Comparison of ENCODE assay signal across 7 mouse cellular contexts in the genomic region with DNA sequence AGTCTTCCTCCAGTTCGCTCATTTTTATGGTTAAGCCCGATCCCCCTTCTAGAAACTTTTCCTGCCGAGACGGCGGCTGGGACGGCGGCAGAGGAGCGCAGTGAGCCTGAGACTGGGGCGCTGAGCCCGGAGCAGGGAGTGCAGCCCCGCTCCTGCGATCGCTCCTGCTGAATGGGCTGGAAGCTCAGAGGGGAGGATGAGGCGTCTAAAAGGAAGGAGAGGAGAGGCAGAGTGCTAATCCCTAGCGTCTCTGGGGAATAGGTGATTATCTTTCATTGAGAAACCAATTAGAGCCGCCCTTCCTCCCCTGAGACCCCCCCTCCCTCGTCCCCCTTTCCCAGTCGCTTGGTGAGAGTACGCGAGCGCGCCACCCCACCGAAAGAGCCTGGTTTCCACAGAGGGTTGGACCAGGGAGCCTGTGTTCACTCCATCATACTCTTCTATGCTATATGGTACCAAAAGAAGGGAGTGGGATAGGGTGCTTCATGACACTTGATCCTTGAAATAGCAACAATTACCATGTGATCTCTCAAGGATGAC. TPM values are rescaled to one million over a fixed set of nuclear protein-coding genes. Genes with fewer than 3 reads are reported as not detected.
DNase-seq lines count a peak whose midpoint lies in the region; ATAC-seq and TF ChIP-seq lines count a peak whose summit lies in the region.

A gene (minus strand): TSS at position 233 of the 540 bp plus-strand sequence.

- DNase-seq in 416B (ENCODE audit: low read depth) (peak; percentile 35), ES-E14 (ENCODE audit: low read depth, low spot score) (peak; percentile 24)
- peak; percentile 65 to 71 for DNase-seq in kidney, postnatal 4 days
- DNase-seq in lung, postnatal 14 days: peak; percentile 37
- peak; percentile 36 for DNase-seq in stomach, postnatal 0 days (ENCODE audit: low spot score)

- H3K36me3 ChIP-seq in ES-E14 (ENCODE audit: control insufficient read depth, insufficient read depth, low read length, poor library complexity, severe bottlenecking): no peaks in the 10 kb centered on the region
- H3K36me3 ChIP-seq in embryonic facial prominence, embryonic 15.5 days: no peaks in the 10 kb centered on the region
- H3K36me3 ChIP-seq in heart, embryonic 15.5 days: no peaks in the 10 kb centered on the region
- no peaks in the 10 kb centered on the region for H3K36me3 ChIP-seq in stomach, postnatal 0 days (ENCODE audit: control insufficient read depth, insufficient read depth, low read length)

- under 1% methylated on average over 23 of the region's 23 CpGs for WGBS in embryonic facial prominence, embryonic 15.5 days
- under 1% methylated on average over 23 of the region's 23 CpGs for WGBS in heart, embryonic 15.5 days
- WGBS in stomach, postnatal 0 days: 0% methylated on average over 23 of the region's 23 CpGs

- H3K4me2 ChIP-seq in embryonic facial prominence, embryonic 15.5 days (replicated peaks): peak within 1 kb of the TSS; percentile 98
- peak within 1 kb of the TSS; percentile 85 for H3K4me2 ChIP-seq in heart, embryonic 15.5 days
- peak within 1 kb of the TSS; percentile 83 for H3K4me2 ChIP-seq in stomach, postnatal 0 days (replicated peaks; ENCODE audit: low read depth)

- in situ Hi-C loops in ES-E14 (cut with MboI; ENCODE audit: low sequenced_read_pairs in 2 of 2, unreplicated experiment in 2 of 2): loop anchor here in 1 of 2 experiments (25.0 kb wide), 1 partner anchor 1103 kb away; no protein-coding TSS in a partner anchor

- no peak for TF ChIP-seq CTCF in stomach, postnatal 0 days (IDR thresholded peaks at IDR 0.05; ENCODE audit: low read depth)

- TF ChIP-seq EP300 in stomach, postnatal 0 days (optimal IDR thresholded peaks at IDR 0.05): no peak

- peak within 1 kb of the TSS; percentile 62 for H3K9ac ChIP-seq in ES-E14 (ENCODE audit: insufficient read depth, low read depth, low read length, poor library complexity, severe bottlenecking)
- peak within 1 kb of the TSS; percentile 26 for H3K9ac ChIP-seq in embryonic facial prominence, embryonic 15.5 days
- peak within 1 kb of the TSS; percentile 84 for H3K9ac ChIP-seq in heart, embryonic 15.5 days
- H3K9ac ChIP-seq in stomach, postnatal 0 days (ENCODE audit: low read length): peak within 1 kb of the TSS; percentile 56

- no peak within 1 kb of the TSS for H3K27ac ChIP-seq in ES-E14 (ENCODE audit: insufficient read depth, low read depth, low read length, poor library complexity, severe bottlenecking)
- H3K27ac ChIP-seq in embryonic facial prominence, embryonic 15.5 days (replicated peaks): peak within 1 kb of the TSS; percentile 51; the same call in 1 of the 2 replicates
- peak within 1 kb of the TSS; percentile 95 for H3K27ac ChIP-seq in heart, embryonic 15.5 days
- H3K27ac ChIP-seq in stomach, postnatal 0 days (replicated peaks): peak within 1 kb of the TSS; percentile 59

- peaks cover 0 to 3% of the 10 kb centered on the region in 2 experiments; a peak in 1 of 4 replicates for H3K4me1 ChIP-seq in ES-E14 (ENCODE audit: control insufficient read depth in 2 of 2, insufficient read depth in 2 of 2, low read length in 2 of 2, poor library complexity in 1 of 2)
- peaks cover 30% of the 10 kb centered on the region for H3K4me1 ChIP-seq in embryonic facial prominence, embryonic 15.5 days
- peaks cover 19% of the 10 kb centered on the region for H3K4me1 ChIP-seq in heart, embryonic 15.5 days (replicated peaks)
- 0 out of 2 replicates have a peak, but pooled peaks cover 2% of the 10 kb centered on the region for H3K4me1 ChIP-seq in stomach, postnatal 0 days (replicated peaks; ENCODE audit: control insufficient read depth, insufficient read depth)

- no peaks in the 10 kb centered on the region for H3K9me3 ChIP-seq in ES-E14 (ENCODE audit: control insufficient read depth, insufficient read depth, low read depth, low read length)
- H3K9me3 ChIP-seq in embryonic facial prominence, embryonic 15.5 days (replicated peaks): no peaks in the 10 kb centered on the region
- no peaks in the 10 kb centered on the region for H3K9me3 ChIP-seq in heart, embryonic 15.5 days (replicated peaks)
- H3K9me3 ChIP-seq in stomach, postnatal 0 days (ENCODE audit: control insufficient read depth, low read length): no peaks in the 10 kb centered on the region

- ATAC-seq in embryonic facial prominence, embryonic 15.5 days (ENCODE audit: insufficient number of reproducible peaks, low FRiP score, low TSS enrichment, low read depth): peak; percentile 75
- ATAC-seq in heart, embryonic 15.5 days (replicated peaks; ENCODE audit: insufficient number of reproducible peaks, insufficient read depth, low FRiP score, low read depth): peak; percentile 56
- peak; percentile 56; the same call in 1 of the 2 replicates for ATAC-seq in stomach, postnatal 0 days (ENCODE audit: low FRiP score, low TSS enrichment)

- peak within 1 kb of the TSS; percentile 67 to 88 for H3K4me3 ChIP-seq in ES-E14 (ENCODE audit: insufficient read depth in 1 of 2, low read depth in 1 of 2, low read length in 2 of 2, poor library complexity in 1 of 2, severe bottlenecking in 1 of 2)
- H3K4me3 ChIP-seq in embryonic facial prominence, embryonic 15.5 days (replicated peaks): peak within 1 kb of the TSS; percentile 62
- peak within 1 kb of the TSS; percentile 88 for H3K4me3 ChIP-seq in heart, embryonic 15.5 days
- H3K4me3 ChIP-seq in stomach, postnatal 0 days (ENCODE audit: low read depth, low read length): peak within 1 kb of the TSS; percentile 59

- H3K27me3 ChIP-seq in embryonic facial prominence, embryonic 15.5 days: peaks cover 23% of the 10 kb centered on the region
- H3K27me3 ChIP-seq in heart, embryonic 15.5 days: no peaks in the 10 kb centered on the region
- H3K27me3 ChIP-seq in stomach, postnatal 0 days (ENCODE audit: control insufficient read depth, insufficient read depth, low read length): no peaks in the 10 kb centered on the region

TF ChIP-seq in ES-E14, 5 proteins besides CTCF, POLR2A, EP300 and RAD21:
- TF ChIP-seq MAFK (IDR thresholded peaks at IDR 0.05; ENCODE audit: insufficient read depth, low read depth, low read length) (no peak), ZNF384 (IDR thresholded peaks at IDR 0.05; ENCODE audit: low read depth, low read length) (no peak), CHD2 (IDR thresholded peaks at IDR 0.05; ENCODE audit: low read depth, low read length) (no peak), HCFC1 (IDR thresholded peaks at IDR 0.05; ENCODE audit: borderline replicate concordance, insufficient read depth, low read length) (no peak), ZC3H11A (IDR thresholded peaks at IDR 0.05; ENCODE audit: borderline replicate concordance, low read depth, low read length) (no peak)

RNA-seq across cellular contexts. Expression of the gene that starts here (rescaled TPM):
- total RNA-seq in ES-E14 (2012; rRNA removed): 0.37 and 1.5 TPM in 2 replicates
- polyA plus RNA-seq in embryonic facial prominence, embryonic 15.5 days (2015; fragmentation: Nextera tagmentation; extraction: Ambion mirVana): 9.6 and 11.4 TPM in 2 replicates
- polyA plus RNA-seq in heart, embryonic 15.5 days (2015; fragmentation: Nextera tagmentation; extraction: Ambion mirVana): 6.0 TPM in 2 replicates
- polyA plus RNA-seq in stomach, postnatal 0 days (2015; fragmentation: Nextera tagmentation; extraction: Ambion mirVana): 6.1 and 6.4 TPM in 2 replicates

Comparison
In these comparisons a context has a peak if more than half of its experiments do, and no peak if none do; other contexts are left out.
1. H3K9ac ChIP-seq: peak in every context shown above with its lines; median percentile 84 in heart, embryonic 15.5 days; 62 in ES-E14; 56 in stomach, postnatal 0 days; 26 in embryonic facial prominence, embryonic 15.5 days.